Mouse (Mus musculus) embryonic facial prominence, embryonic 13.5 days (tissue): ENCODE results near the gene Scamp2. TPM values are rescaled to one million over a fixed set of nuclear protein-coding genes. Genes with fewer than 3 reads are reported as not detected.

Experiments used
- ATAC-seq: fragments of 200-750 bp; cut with Nextera tagmentation; 2 replicates; pipeline ENCODE4 v1.8.0; 2017; ENCODE audit warnings: low read depth; ENCODE audit not compliant: insufficient number of reproducible peaks, insufficient read depth, low FRiP score, low TSS enrichment
- H3K27ac ChIP-seq: fragments of 300-500 bp; sonication (generic); 2 replicates; pipeline ENCODE4 v1.5.1; 2015; ENCODE audit warnings: moderate library complexity, mild to moderate bottlenecking, inconsistent platforms
- H3K27me3 ChIP-seq: fragments of 300-500 bp; sonication (generic); 2 replicates; pipeline ENCODE4 v1.6.1; 2015; ENCODE audit warnings: mild to moderate bottlenecking, inconsistent platforms
- H3K36me3 ChIP-seq: fragments of 300-500 bp; sonication (generic); 2 replicates; pipeline ENCODE4 v1.6.1; 2015; ENCODE audit warnings: mild to moderate bottlenecking, inconsistent platforms
- H3K4me1 ChIP-seq: fragments of 300-500 bp; sonication (generic); 2 replicates; pipeline ENCODE4 v1.6.1; 2015; ENCODE audit warnings: inconsistent platforms
- H3K4me2 ChIP-seq: fragments of 300-500 bp; sonication (generic); 2 replicates; pipeline ENCODE4 v1.6.1; 2015; ENCODE audit warnings: moderate library complexity, mild to moderate bottlenecking, inconsistent platforms
- H3K4me3 ChIP-seq: fragments of 300-500 bp; sonication (generic); 2 replicates; pipeline ENCODE4 v1.5.1; 2015; ENCODE audit warnings: mild to moderate bottlenecking, inconsistent platforms
- H3K9ac ChIP-seq: fragments of 300-500 bp; sonication (generic); 2 replicates; pipeline ENCODE4 v1.6.1; 2015; ENCODE audit warnings: mild to moderate bottlenecking, inconsistent platforms
- H3K9me3 ChIP-seq: fragments of 300-500 bp; sonication (generic); 2 replicates; pipeline ENCODE4 v1.6.1; 2016; ENCODE audit warnings: inconsistent platforms
- WGBS: fragments of 180-500 bp; shearing (Covaris S2); methylation state at CpG from one replicate; pipeline ENCODE4 v1.1.7; 2015; ENCODE audit warnings: mixed read lengths; 5-methylcytosine and 5-hydroxymethylcytosine counted together
- polyA plus RNA-seq: library from polyadenylated mRNA; unstranded; fragments of >200 nt; fragmentation: Nextera tagmentation; extraction: Ambion mirVana; gene quantifications from 2 replicates; pipeline ENCODE4 v1.2.1, GENCODE M21; 2015

Gene Scamp2
- polyA plus RNA-seq, 1 experiment from 2014 or later, result 61.7 TPM

GRCm38 (mm10) chr9:57598851-57599563, 38.3 kb downstream of the Scamp2 start:
- no peaks in the 10 kb centered on the region for H3K9me3 ChIP-seq
- no peaks in the 10 kb centered on the region for H3K4me1 ChIP-seq
- H3K4me2 ChIP-seq, result no peak overlapping the region
- H3K27ac ChIP-seq, result no peak overlapping the region
- H3K9ac ChIP-seq, result no peak overlapping the region
- H3K27me3 ChIP-seq, result no peaks in the 10 kb centered on the region
- no peak overlapping the region for H3K4me3 ChIP-seq
- 32% methylated on average over 8 of the region's 8 CpGs for WGBS
- peaks cover 15% of the 10 kb centered on the region for H3K36me3 ChIP-seq
- no peak for ATAC-seq

- Histone ChIP-seq H3K27me3 (peaks cover 11% of the 10 kb centered on the region), H3K4me1 (no peaks in the 10 kb centered on the region), H3K27ac (no peak overlapping the region), H3K9ac (no peak overlapping the region), H3K36me3 (no peaks in the 10 kb centered on the region), H3K9me3 (no peaks in the 10 kb centered on the region), H3K4me2 (no peak overlapping the region), H3K4me3 (no peak overlapping the region)
- 9% methylated on average over 3 of the region's 3 CpGs for WGBS
- ATAC-seq, result 0 out of 2 replicates have a peak, but pooled peaks have one; percentile 32
Measured at GRCm38 (mm10) chr9:57600620-57601352, 40.0 kb downstream of the Scamp2 start.

- Histone ChIP-seq H3K4me3 (no peak overlapping the region), H3K4me2 (no peak overlapping the region), H3K4me1 (peaks cover 3% of the 10 kb centered on the region; the same call in 1 of the 2 replicates), H3K27me3 (peaks cover 16% of the 10 kb centered on the region), H3K27ac (no peak overlapping the region), H3K9me3 (no peaks in the 10 kb centered on the region), H3K36me3 (no peaks in the 10 kb centered on the region), H3K9ac (no peak overlapping the region)
- 46% methylated on average over 2 of the region's 2 CpGs for WGBS
- ATAC-seq, result no peak
Measured at GRCm38 (mm10) chr9:57601353-57601706, 40.6 kb downstream of the Scamp2 start.

GRCm38 (mm10) chr9:57602098-57602497, 41.4 kb downstream of the Scamp2 start:
- H3K4me3 ChIP-seq, result no peak overlapping the region
- no peaks in the 10 kb centered on the region for H3K36me3 ChIP-seq
- no peak for ATAC-seq
- peaks cover 24% of the 10 kb centered on the region for H3K27me3 ChIP-seq
- H3K9ac ChIP-seq, result no peak overlapping the region
- H3K4me1 ChIP-seq, result peaks cover 6% of the 10 kb centered on the region; the same call in 1 of the 2 replicates
- no peaks in the 10 kb centered on the region for H3K9me3 ChIP-seq
- 72% methylated on average over 8 of the region's 8 CpGs for WGBS
- H3K27ac ChIP-seq, result no peak overlapping the region
- no peak overlapping the region for H3K4me2 ChIP-seq

GRCm38 (mm10) chr9:57604875-57605274, 44.1 kb downstream of the Scamp2 start:
- ATAC-seq, result no peak

GRCm38 (mm10) chr9:57605503-57605902, 44.8 kb downstream of the Scamp2 start:
- Histone ChIP-seq H3K27me3 (peaks cover 27% of the 10 kb centered on the region), H3K9me3 (no peaks in the 10 kb centered on the region), H3K4me3 (no peak overlapping the region), H3K4me2 (no peak overlapping the region), H3K9ac (no peak overlapping the region), H3K36me3 (no peaks in the 10 kb centered on the region), H3K27ac (no peak overlapping the region), H3K4me1 (peaks cover 6% of the 10 kb centered on the region; the same call in 1 of the 2 replicates)
- 13% methylated on average over 9 of the region's 9 CpGs for WGBS
- no peak for ATAC-seq

More at GRCm38 (mm10) chr9:57604875-57605274, 44.1 kb downstream of the Scamp2 start:
- Histone ChIP-seq H3K27me3 (peaks cover 27% of the 10 kb centered on the region), H3K9me3 (no peaks in the 10 kb centered on the region), H3K4me3 (no peak overlapping the region), H3K4me2 (no peak overlapping the region), H3K27ac (no peak overlapping the region), H3K4me1 (peaks cover 6% of the 10 kb centered on the region; the same call in 1 of the 2 replicates), H3K9ac (no peak overlapping the region), H3K36me3 (no peaks in the 10 kb centered on the region)
- 76% methylated on average over 4 of the region's 4 CpGs for WGBS

GRCm38 (mm10) chr9:57606139-57606851, 45.6 kb downstream of the Scamp2 start, which contains the start of gene Cplx3:
Cplx3 (minus strand) TSS chr9:57606281.
- Histone ChIP-seq H3K4me2 (peak within 1 kb of the TSS; percentile 12; the same call in 1 of the 2 replicates), H3K4me1 (peaks cover 6% of the 10 kb centered on the region; the same call in 1 of the 2 replicates), H3K27ac (no peak within 1 kb of the TSS), H3K36me3 (no peaks in the 10 kb centered on the region), H3K9me3 (no peaks in the 10 kb centered on the region), H3K4me3 (no peak within 1 kb of the TSS), H3K9ac (no peak within 1 kb of the TSS), H3K27me3 (peaks cover 27% of the 10 kb centered on the region)
- WGBS, result 5% methylated on average over 24 of the region's 24 CpGs
- ATAC-seq, result peak; percentile 40; the same call in 1 of the 2 replicates

GRCm38 (mm10) chr9:57609803-57610202, 49.1 kb downstream of the Scamp2 start:
- no peak for ATAC-seq
- WGBS, result 50% methylated on average over 3 of the region's 3 CpGs
- Histone ChIP-seq H3K4me3 (no peak overlapping the region), H3K9me3 (no peaks in the 10 kb centered on the region), H3K27ac (no peak overlapping the region), H3K27me3 (peaks cover 23% of the 10 kb centered on the region), H3K4me2 (no peak overlapping the region), H3K9ac (no peak overlapping the region), H3K4me1 (peaks cover 6% of the 10 kb centered on the region; the same call in 1 of the 2 replicates), H3K36me3 (no peaks in the 10 kb centered on the region)

- Histone ChIP-seq H3K9ac (no peak overlapping the region), H3K36me3 (no peaks in the 10 kb centered on the region), H3K4me1 (peaks cover 6% of the 10 kb centered on the region; the same call in 1 of the 2 replicates), H3K27me3 (peaks cover 19% of the 10 kb centered on the region), H3K9me3 (no peaks in the 10 kb centered on the region), H3K4me3 (no peak overlapping the region), H3K4me2 (no peak overlapping the region), H3K27ac (no peak overlapping the region)
- 57% methylated on average over 3 of the region's 3 CpGs for WGBS
- ATAC-seq, result no peak
Measured at GRCm38 (mm10) chr9:57610359-57610826, 49.6 kb downstream of the Scamp2 start.

- H3K4me3 ChIP-seq, result no peak overlapping the region
- H3K36me3 ChIP-seq, result no peaks in the 10 kb centered on the region
- H3K27me3 ChIP-seq, result no peaks in the 10 kb centered on the region
- no peak overlapping the region for H3K4me2 ChIP-seq
- no peak for ATAC-seq
- no peaks in the 10 kb centered on the region for H3K9me3 ChIP-seq
- no peaks in the 10 kb centered on the region for H3K4me1 ChIP-seq
- 79% methylated on average over 7 of the region's 7 CpGs for WGBS
- H3K9ac ChIP-seq, result no peak overlapping the region
- H3K27ac ChIP-seq, result no peak overlapping the region
Measured at GRCm38 (mm10) chr9:57612587-57612986, 51.8 kb downstream of the Scamp2 start.

- ATAC-seq, result no peak
- no peak overlapping the region for H3K4me3 ChIP-seq
- 89% methylated on average over 7 of the region's 7 CpGs for WGBS
- no peaks in the 10 kb centered on the region for H3K4me1 ChIP-seq
- no peaks in the 10 kb centered on the region for H3K27me3 ChIP-seq
- no peak overlapping the region for H3K4me2 ChIP-seq
- H3K9ac ChIP-seq, result no peak overlapping the region
- no peaks in the 10 kb centered on the region for H3K9me3 ChIP-seq
- H3K36me3 ChIP-seq, result no peaks in the 10 kb centered on the region
- H3K27ac ChIP-seq, result no peak overlapping the region
Measured at GRCm38 (mm10) chr9:57613975-57614374, 53.2 kb downstream of the Scamp2 start.
